Mouse (Mus musculus): ENCODE measurements at regions not wholly inside any gene's neighbourhood (a gene's known extent, or its start where the extent isn't known, plus 50 kb on each side); places are given as distances from the start of the nearest gene placed in this dataset.
"Not testable (repeated sequence)": the region's sequence is repeated elsewhere in the genome, so short reads cannot be mapped to it uniquely, and the experiment has no call there.

- 92% methylated on average over 1 of the region's 1 CpGs for WGBS
- H3K27me3 ChIP-seq = no peaks in the 10 kb centered on the region
- H3K36me3 ChIP-seq = no peaks in the 10 kb centered on the region
- no peak for ATAC-seq (ENCODE audit: insufficient number of reproducible peaks, low FRiP score, low TSS enrichment, low read depth)
- H3K9me3 ChIP-seq = no peaks in the 10 kb centered on the region
- no peak overlapping the region for H3K4me2 ChIP-seq
- H3K9ac ChIP-seq = no peak overlapping the region
- no peak overlapping the region for H3K27ac ChIP-seq
- H3K4me3 ChIP-seq = no peak overlapping the region
- H3K4me1 ChIP-seq = no peaks in the 10 kb centered on the region
These were observed 683.5 kb upstream of the Nr2f1 start for GRCm38 (mm10) chr13:78883062-78883461.

- no peak overlapping the region for H3K27ac ChIP-seq
- no peak overlapping the region for H3K4me2 ChIP-seq
- no peaks in the 10 kb centered on the region for H3K9me3 ChIP-seq
- WGBS = 33% methylated on average over 5 of the region's 5 CpGs
- H3K4me1 ChIP-seq = no peaks in the 10 kb centered on the region
- ATAC-seq (ENCODE audit: insufficient number of reproducible peaks, low FRiP score, low TSS enrichment, low read depth) = no peak
- H3K4me3 ChIP-seq = no peak overlapping the region
- H3K36me3 ChIP-seq = no peaks in the 10 kb centered on the region
- H3K27me3 ChIP-seq = no peaks in the 10 kb centered on the region
- no peak overlapping the region for H3K9ac ChIP-seq
These were observed 673.0 kb upstream of the Nr2f1 start for GRCm38 (mm10) chr13:78872582-78872981.

- Histone ChIP-seq H3K4me1 (no peaks in the 10 kb centered on the region), H3K4me2 (no peak overlapping the region), H3K27me3 (no peaks in the 10 kb centered on the region), H3K9ac (no peak overlapping the region), H3K4me3 (no peak overlapping the region), H3K27ac (no peak overlapping the region), H3K9me3 (no peaks in the 10 kb centered on the region), H3K36me3 (no peaks in the 10 kb centered on the region)
- WGBS = 12% methylated on average over 6 of the region's 6 CpGs
- no peak for ATAC-seq (ENCODE audit: insufficient number of reproducible peaks, low FRiP score, low TSS enrichment, low read depth)
These were observed 672.4 kb upstream of the Nr2f1 start for GRCm38 (mm10) chr13:78871976-78872375.

GRCm38 (mm10) chr13:78871254-78871653, 671.7 kb upstream of the Nr2f1 start:
- no peak overlapping the region for H3K4me2 ChIP-seq
- no peaks in the 10 kb centered on the region for H3K36me3 ChIP-seq
- no peaks in the 10 kb centered on the region for H3K4me1 ChIP-seq
- WGBS = 27% methylated on average over 2 of the region's 2 CpGs
- no peak overlapping the region for H3K9ac ChIP-seq
- H3K27me3 ChIP-seq = no peaks in the 10 kb centered on the region
- no peak overlapping the region for H3K27ac ChIP-seq
- H3K4me3 ChIP-seq = no peak overlapping the region
- H3K9me3 ChIP-seq = no peaks in the 10 kb centered on the region
- ATAC-seq (ENCODE audit: insufficient number of reproducible peaks, low FRiP score, low TSS enrichment, low read depth) = no peak

GRCm38 (mm10) chr13:78824357-78824756, 624.8 kb upstream of the Nr2f1 start:
- not testable (repeated sequence) for H3K9ac ChIP-seq; H3K27me3 ChIP-seq; H3K9me3 ChIP-seq; H3K4me2 ChIP-seq; H3K36me3 ChIP-seq; H3K4me3 ChIP-seq; H3K4me1 ChIP-seq; ATAC-seq (ENCODE audit: insufficient number of reproducible peaks, low FRiP score, low TSS enrichment, low read depth); H3K27ac ChIP-seq
- WGBS = 86% methylated on average over 4 of the region's 4 CpGs

GRCm38 (mm10) chr13:78809656-78810055, 610.1 kb upstream of the Nr2f1 start:
- Histone ChIP-seq H3K4me1 (no peaks in the 10 kb centered on the region), H3K27ac (no peak overlapping the region), H3K9ac (no peak overlapping the region), H3K36me3 (no peaks in the 10 kb centered on the region), H3K27me3 (no peaks in the 10 kb centered on the region), H3K9me3 (no peaks in the 10 kb centered on the region), H3K4me3 (no peak overlapping the region), H3K4me2 (no peak overlapping the region)
- WGBS = 43% methylated on average over 2 of the region's 2 CpGs
- ATAC-seq (ENCODE audit: insufficient number of reproducible peaks, low FRiP score, low TSS enrichment, low read depth) = no peak

GRCm38 (mm10) chr13:78802838-78803124, 603.2 kb upstream of the Nr2f1 start:
- H3K4me3 ChIP-seq = no peak overlapping the region
- no peak overlapping the region for H3K27ac ChIP-seq
- no peak overlapping the region for H3K4me2 ChIP-seq
- H3K36me3 ChIP-seq = no peaks in the 10 kb centered on the region
- no peak overlapping the region for H3K9ac ChIP-seq
- ATAC-seq (ENCODE audit: insufficient number of reproducible peaks, low FRiP score, low TSS enrichment, low read depth) = no peak
- no peaks in the 10 kb centered on the region for H3K27me3 ChIP-seq
- no peaks in the 10 kb centered on the region for H3K9me3 ChIP-seq
- H3K4me1 ChIP-seq = no peaks in the 10 kb centered on the region

GRCm38 (mm10) chr13:78802011-78802837, 602.7 kb upstream of the Nr2f1 start:
- no peak overlapping the region for H3K27ac ChIP-seq
- no peak for ATAC-seq (ENCODE audit: insufficient number of reproducible peaks, low FRiP score, low TSS enrichment, low read depth)
- H3K4me3 ChIP-seq = no peak overlapping the region
- no peaks in the 10 kb centered on the region for H3K36me3 ChIP-seq
- WGBS = 43% methylated on average over 7 of the region's 7 CpGs
- no peak overlapping the region for H3K9ac ChIP-seq
- no peak overlapping the region for H3K4me2 ChIP-seq
- H3K9me3 ChIP-seq = no peaks in the 10 kb centered on the region
- H3K4me1 ChIP-seq = no peaks in the 10 kb centered on the region
- no peaks in the 10 kb centered on the region for H3K27me3 ChIP-seq

GRCm38 (mm10) chr13:78799641-78800040, 600.1 kb upstream of the Nr2f1 start:
- no peak for ATAC-seq (ENCODE audit: insufficient number of reproducible peaks, low FRiP score, low TSS enrichment, low read depth)
- Histone ChIP-seq H3K9me3 (no peaks in the 10 kb centered on the region), H3K36me3 (no peaks in the 10 kb centered on the region), H3K27ac (no peak overlapping the region), H3K9ac (no peak overlapping the region), H3K4me1 (no peaks in the 10 kb centered on the region), H3K4me2 (no peak overlapping the region), H3K27me3 (no peaks in the 10 kb centered on the region), H3K4me3 (no peak overlapping the region)
- WGBS = 65% methylated on average over 3 of the region's 3 CpGs

- Histone ChIP-seq H3K27me3 (no peaks in the 10 kb centered on the region), H3K9ac (no peak overlapping the region), H3K4me3 (no peak overlapping the region), H3K4me1 (no peaks in the 10 kb centered on the region), H3K36me3 (no peaks in the 10 kb centered on the region), H3K4me2 (no peak overlapping the region), H3K9me3 (no peaks in the 10 kb centered on the region), H3K27ac (no peak overlapping the region)
- no peak for ATAC-seq (ENCODE audit: insufficient number of reproducible peaks, low FRiP score, low TSS enrichment, low read depth)
These were observed 595.7 kb upstream of the Nr2f1 start for GRCm38 (mm10) chr13:78795228-78795627.

- Histone ChIP-seq H3K4me3 (no peak overlapping the region), H3K9me3 (no peaks in the 10 kb centered on the region), H3K4me2 (no peak overlapping the region), H3K36me3 (no peaks in the 10 kb centered on the region), H3K9ac (no peak overlapping the region), H3K4me1 (no peaks in the 10 kb centered on the region), H3K27me3 (no peaks in the 10 kb centered on the region), H3K27ac (no peak overlapping the region)
- 38% methylated on average over 2 of the region's 2 CpGs for WGBS
- no peak for ATAC-seq (ENCODE audit: insufficient number of reproducible peaks, low FRiP score, low TSS enrichment, low read depth)
These were observed 584.7 kb upstream of the Nr2f1 start for GRCm38 (mm10) chr13:78784285-78784684.

GRCm38 (mm10) chr13:78783591-78784240, 584.2 kb upstream of the Nr2f1 start:
- WGBS = 52% methylated on average over 1 of the region's 1 CpGs
- Histone ChIP-seq H3K4me1 (no peaks in the 10 kb centered on the region), H3K4me2 (no peak overlapping the region), H3K27ac (no peak overlapping the region), H3K9ac (no peak overlapping the region), H3K4me3 (no peak overlapping the region), H3K9me3 (no peaks in the 10 kb centered on the region), H3K27me3 (no peaks in the 10 kb centered on the region), H3K36me3 (no peaks in the 10 kb centered on the region)
- ATAC-seq (ENCODE audit: insufficient number of reproducible peaks, low FRiP score, low TSS enrichment, low read depth) = no peak

All from limb, embryonic 15.5 days (tissue).